Mouse (Mus musculus): ENCODE data around the gene Rdh9.

GRCm38 (mm10) chr10:127736916-127737315, 39.3 kb upstream of the Rdh9 start:
- TF ChIP-seq CTCF (IDR thresholded peaks at IDR 0.05; ENCODE audit: extremely low read depth, insufficient read length, insufficient replicate concordance, low read depth, low read length) (no peak), POLR2A (IDR thresholded peaks at IDR 0.05; ENCODE audit: low read depth, low read length) (no peak)
